10 mouse cellular contexts compared by ENCODE assay signal in genomic region chr10:59930996-59931395, GRCm38 (mm10). TPM values are rescaled to one million over a fixed set of nuclear protein-coding genes. Genes with fewer than 3 reads are reported as not detected.
DNase-seq lines count a peak whose midpoint lies in the region; ATAC-seq and TF ChIP-seq lines count a peak whose summit lies in the region.
"Had no signal": no experiment of that assay in that cellular context is flagged by ENCODE, and none has a peak within 500 bp of the region (broad histone marks: within the 10 kb centered on the region; RNA-seq: fewer than 3 reads in every experiment).

No protein-coding gene starts in this region.

- H3K27ac ChIP-seq in forebrain, embryonic 14.5 days (ENCODE audit: low read depth, low read length), result no peak overlapping the region
- H3K27ac ChIP-seq in limb, embryonic 14.5 days (replicated peaks; ENCODE audit: low read depth, low read length), result 0 out of 2 replicates have a peak overlapping the region, but pooled peaks have one; percentile 19

- no peaks in the 10 kb centered on the region for H3K9me3 ChIP-seq in forebrain, embryonic 14.5 days (replicated peaks; ENCODE audit: control insufficient read depth, low read length)
- H3K9me3 ChIP-seq in limb, embryonic 14.5 days (ENCODE audit: control insufficient read depth, low read length), result no peaks in the 10 kb centered on the region

- TF ChIP-seq POLR2A in limb, embryonic 14.5 days (IDR thresholded peaks at IDR 0.05; ENCODE audit: borderline replicate concordance, extremely low read depth, insufficient read depth, insufficient read length), result no peak

- WGBS in forebrain, embryonic 14.5 days, result 31% methylated on average over 10 of the region's 10 CpGs
- 19% methylated on average over 10 of the region's 10 CpGs for WGBS in limb, embryonic 14.5 days

- H3K9ac ChIP-seq in forebrain, embryonic 14.5 days (ENCODE audit: low read length), result no peak overlapping the region
- H3K9ac ChIP-seq in limb, embryonic 14.5 days (ENCODE audit: low read depth, low read length, severe bottlenecking), result no peak overlapping the region

- peak; percentile 90 for ATAC-seq in forebrain, embryonic 14.5 days
- ATAC-seq in limb, embryonic 14.5 days (ENCODE audit: low FRiP score, low read depth), result peak; percentile 91
- ATAC-seq: Patski had no signal

- no peak overlapping the region for H3K4me3 ChIP-seq in forebrain, embryonic 14.5 days (ENCODE audit: low read depth, low read length)
- no peak overlapping the region; the same call in 1 of the 2 replicates for H3K4me3 ChIP-seq in limb, embryonic 14.5 days (replicated peaks; ENCODE audit: low read length)

- no peaks in the 10 kb centered on the region for H3K36me3 ChIP-seq in forebrain, embryonic 14.5 days (ENCODE audit: control insufficient read depth, insufficient read depth, low read length)
- H3K36me3 ChIP-seq in limb, embryonic 14.5 days (ENCODE audit: control insufficient read depth, insufficient read depth, low read length), result no peaks in the 10 kb centered on the region

- no peaks in the 10 kb centered on the region for H3K27me3 ChIP-seq in forebrain, embryonic 14.5 days (replicated peaks; ENCODE audit: control insufficient read depth, insufficient read depth, low read length)
- no peaks in the 10 kb centered on the region for H3K27me3 ChIP-seq in limb, embryonic 14.5 days (ENCODE audit: control insufficient read depth, insufficient read depth, low read length)
- H3K27me3 ChIP-seq: Patski had no signal

- peak; percentile 63 to 81 for DNase-seq in right cerebral cortex, postnatal 10 days (ENCODE audit: low spot score in 2 of 2)
- no peak for DNase-seq in right cerebral cortex, postnatal 25 days
- DNase-seq in forebrain, embryonic 14.5 days (ENCODE audit: low spot score), result peak; percentile 76
- DNase-seq in limb, embryonic 14.5 days (ENCODE audit: low spot score), result peak; percentile 77
- DNase-seq in telencephalon, adult 2 months (ENCODE audit: low read depth, low spot score), result peak; percentile 88
- DNase-seq in adrenal gland, adult 2 months, result no peak
- DNase-seq in spleen, postnatal 10 days (ENCODE audit: low spot score in 2 of 2), result no peak
- DNase-seq: cerebellum, adult 2 months had no signal

- no peak overlapping the region for H3K4me2 ChIP-seq in forebrain, embryonic 14.5 days (ENCODE audit: low read length)
- peak overlapping the region; percentile 42 for H3K4me2 ChIP-seq in limb, embryonic 14.5 days (replicated peaks; ENCODE audit: low read depth, low read length, severe bottlenecking)
- H3K4me2 ChIP-seq: heart, embryonic 11.5 days had no signal

- 0 out of 2 replicates have a peak, but pooled peaks cover 3% of the 10 kb centered on the region for H3K4me1 ChIP-seq in forebrain, embryonic 14.5 days (ENCODE audit: control insufficient read depth, insufficient read depth, low read length)
- peaks cover 8% of the 10 kb centered on the region for H3K4me1 ChIP-seq in limb, embryonic 14.5 days (ENCODE audit: control insufficient read depth, insufficient read depth, low read length)

RNA-seq across cellular contexts. Expression of gene Ddit4, which starts 20.6 kb away (rescaled TPM):
- 10.2 and 11.1 TPM in 2 replicates for polyA plus RNA-seq in forebrain, embryonic 14.5 days (2014; fragmentation: Nextera tagmentation; extraction: Ambion mirVana)
- polyA plus RNA-seq in limb, embryonic 14.5 days (2012; rRNA removed), result 117 and 138 TPM in 2 replicates
- 8.5 and 8.6 TPM in 2 replicates for polyA plus RNA-seq in limb, embryonic 14.5 days (2014; fragmentation: Nextera tagmentation; extraction: Ambion mirVana)
- total RNA-seq in adrenal gland, adult 2 months (2021), result 10 to 100 TPM; 53.1 to 56.1 TPM
- 151 and 157 TPM in 2 replicates for polyA plus RNA-seq in adrenal gland, adult 2 months (2012; rRNA removed)

RNA-seq across cellular contexts. Expression of gene Dnajb12, which starts 51.6 kb away (rescaled TPM):
- 18.8 and 19.7 TPM in 2 replicates for polyA plus RNA-seq in forebrain, embryonic 14.5 days (2014; fragmentation: Nextera tagmentation; extraction: Ambion mirVana)
- polyA plus RNA-seq in limb, embryonic 14.5 days (2012; rRNA removed), result 34.1 and 37.1 TPM in 2 replicates
- 26.0 and 26.3 TPM in 2 replicates for polyA plus RNA-seq in limb, embryonic 14.5 days (2014; fragmentation: Nextera tagmentation; extraction: Ambion mirVana)
- 10 to 100 TPM; 56.0 to 63.9 TPM for total RNA-seq in adrenal gland, adult 2 months (2021)
- polyA plus RNA-seq in adrenal gland, adult 2 months (2012; rRNA removed), result 48.8 and 67.3 TPM in 2 replicates

Comparison
In these comparisons a context has a peak if more than half of its experiments do, and no peak if none do; other contexts are left out.
1. DNase-seq: peak in right cerebral cortex, postnatal 10 days (2 of 2), forebrain, embryonic 14.5 days (single experiment), limb, embryonic 14.5 days (single experiment) and telencephalon, adult 2 months (single experiment); none in right cerebral cortex, postnatal 25 days (single experiment), adrenal gland, adult 2 months (single experiment) and spleen, postnatal 10 days (0 of 2).